Mouse (Mus musculus): Measurements from ENCODE around the gene Nipa1.

The Nipa1 gene

GRCm38 (mm10) chr7:56010318-56011017, 9.3 kb downstream of the Nipa1 start:
- in situ Hi-C loops (cut with MboI), result no loop called here

- in situ Hi-C loops (cut with MboI), result no loop called here
Measured at GRCm38 (mm10) chr7:55998997-55999396, 20.8 kb downstream of the Nipa1 start.

GRCm38 (mm10) chr7:55995013-55995412, 24.7 kb downstream of the Nipa1 start:
- in situ Hi-C loops (cut with MboI), result no loop called here

- in situ Hi-C loops (cut with MboI), result no loop called here
Measured at GRCm38 (mm10) chr7:55991858-55992257, 27.9 kb downstream of the Nipa1 start.

GRCm38 (mm10) chr7:55991129-55991528, 28.6 kb downstream of the Nipa1 start:
- in situ Hi-C loops (cut with MboI), result no loop called here

GRCm38 (mm10) chr7:55986526-55987214, 33.1 kb downstream of the Nipa1 start:
- in situ Hi-C loops (cut with MboI), result no loop called here

- in situ Hi-C loops (cut with MboI), result no loop called here
Measured at GRCm38 (mm10) chr7:55984754-55985153, 35.0 kb downstream of the Nipa1 start.

GRCm38 (mm10) chr7:55983107-55983506, 36.6 kb downstream of the Nipa1 start:
- in situ Hi-C loops (cut with MboI), result no loop called here

- in situ Hi-C loops (cut with MboI), result no loop called here
Measured at GRCm38 (mm10) chr7:55982010-55982700, 37.6 kb downstream of the Nipa1 start.

- in situ Hi-C loops (cut with MboI), result no loop called here
Measured at GRCm38 (mm10) chr7:55981511-55981910, 38.2 kb downstream of the Nipa1 start.

GRCm38 (mm10) chr7:55974429-55974828, 45.3 kb downstream of the Nipa1 start:
- in situ Hi-C loops (cut with MboI), result no loop called here

- in situ Hi-C loops (cut with MboI), result loop anchor here (10.0 kb wide), 1 partner anchor 75 kb away; no protein-coding TSS in a partner anchor
Measured at GRCm38 (mm10) chr7:55969415-55969814, 50.3 kb downstream of the Nipa1 start.

GRCm38 (mm10) chr7:55968258-55968901, 51.4 kb downstream of the Nipa1 start:
- in situ Hi-C loops (cut with MboI), result loop anchor here (10.0 kb wide), 1 partner anchor 76 kb away; no protein-coding TSS in a partner anchor

- in situ Hi-C loops (cut with MboI), result loop anchor here (10.0 kb wide), 1 partner anchor 78 kb away; no protein-coding TSS in a partner anchor
Measured at GRCm38 (mm10) chr7:55966866-55967460, 52.8 kb downstream of the Nipa1 start.

- in situ Hi-C loops (cut with MboI), result loop anchor here (10.0 kb wide), 1 partner anchor 83 kb away; no protein-coding TSS in a partner anchor
Measured at GRCm38 (mm10) chr7:55962004-55962908, 57.5 kb downstream of the Nipa1 start, which contains the start of gene Nipa2. Gene Nipa2 (minus strand): TSS chr7:55962476.

- in situ Hi-C loops (cut with MboI), result loop anchor here (10.0 kb wide), 1 partner anchor 84 kb away; no protein-coding TSS in a partner anchor
Measured at GRCm38 (mm10) chr7:55960506-55960905, 59.2 kb downstream of the Nipa1 start.

- in situ Hi-C loops (cut with MboI), result loop anchor here (10.0 kb wide), 1 partner anchor 85 kb away; no protein-coding TSS in a partner anchor
Measured at GRCm38 (mm10) chr7:55959801-55960200, 60.0 kb downstream of the Nipa1 start.

GRCm38 (mm10) chr7:55957916-55958315, 61.8 kb downstream of the Nipa1 start:
- in situ Hi-C loops (cut with MboI), result no loop called here

- in situ Hi-C loops (cut with MboI), result no loop called here
Measured at GRCm38 (mm10) chr7:55957178-55957577, 62.6 kb downstream of the Nipa1 start.

GRCm38 (mm10) chr7:55956054-55956453, 63.7 kb downstream of the Nipa1 start:
- in situ Hi-C loops (cut with MboI), result no loop called here

All from mature B cell (primary cell).